Mouse (Mus musculus): ENCODE data around the gene F2rl3. TPM values are rescaled to one million over a fixed set of nuclear protein-coding genes. Genes with fewer than 3 reads are reported as not detected.

Gene F2rl3
- total and polyA plus RNA-seq, 3 experiments: 0.08 to 0.11 TPM; not detected in 1

DNA sequence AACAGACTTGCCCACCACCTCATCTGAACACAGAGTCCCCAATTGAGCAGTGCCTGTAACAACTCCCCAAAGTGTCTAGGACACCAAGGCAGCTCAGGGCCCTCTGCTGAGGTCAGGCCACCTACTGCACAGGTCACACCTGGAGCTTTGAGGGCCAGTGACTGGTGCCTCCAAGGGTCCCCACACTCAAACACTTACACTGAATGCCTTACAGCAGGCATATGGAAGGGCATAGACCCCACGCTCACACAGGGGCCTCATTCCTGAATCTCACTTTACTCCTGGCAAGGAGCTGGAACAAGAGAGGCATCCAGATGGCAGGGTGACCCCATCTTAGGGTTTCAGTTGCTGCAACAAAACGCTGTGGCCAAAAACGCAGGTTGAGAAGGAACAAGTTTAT is 1.5 kb upstream of the F2rl3 start:
- no peak for DNase-seq (ENCODE audit: low read depth, low spot score)
- Histone ChIP-seq H3K4me1 (ENCODE audit: control insufficient read depth in 1 of 2, insufficient read depth in 2 of 2, low read length in 2 of 2) (no peaks in the 10 kb centered on the region), H3K9me3 (replicated peaks; ENCODE audit: insufficient read depth, low read length) (no peaks in the 10 kb centered on the region), H3K9ac (ENCODE audit: control insufficient read depth, low read depth, low read length, poor library complexity, severe bottlenecking) (no peak overlapping the region), H3K27me3 (ENCODE audit: control insufficient read depth in 1 of 2, insufficient read depth in 2 of 2, low read length in 2 of 2) (no peaks in the 10 kb centered on the region), H3K79me2 (ENCODE audit: control insufficient read depth, insufficient read depth, low read length, poor library complexity) (no peaks in the 10 kb centered on the region), H3K4me3 (ENCODE audit: control insufficient read depth in 1 of 2, insufficient read depth in 1 of 2, low read depth in 2 of 2, low read length in 2 of 2) (no peak overlapping the region), H3K27ac (ENCODE audit: control insufficient read depth, low read depth, low read length) (no peak overlapping the region), H3K36me3 (ENCODE audit: control insufficient read depth in 1 of 2, insufficient read depth in 2 of 2, low read length in 2 of 2) (no peaks in the 10 kb centered on the region)
- TF ChIP-seq RAD21 (IDR thresholded peaks at IDR 0.05; ENCODE audit: low read depth, low read length): no peak
- no peak for TF ChIP-seq UBTF (IDR thresholded peaks at IDR 0.05; ENCODE audit: borderline replicate concordance, insufficient read depth, low read depth, low read length)
- TF ChIP-seq CHD2 (IDR thresholded peaks at IDR 0.05; ENCODE audit: low read length): no peak
- no peak for TF ChIP-seq SIN3A (IDR thresholded peaks at IDR 0.05; ENCODE audit: low read length)
- TF ChIP-seq E2F4 (IDR thresholded peaks at IDR 0.05; ENCODE audit: borderline replicate concordance, low read depth, low read length): no peak
- TF ChIP-seq POLR2A (IDR thresholded peaks at IDR 0.05; ENCODE audit: control insufficient read depth in 1 of 2, insufficient read depth in 1 of 2, low read depth in 1 of 2, low read length in 2 of 2, poor library complexity in 1 of 2): no peak
- no peak for TF ChIP-seq CHD1 (IDR thresholded peaks at IDR 0.05; ENCODE audit: low read depth, low read length)
- no peak for TF ChIP-seq TAL1 (IDR thresholded peaks at IDR 0.05; ENCODE audit: low read length)
- TF ChIP-seq NELFE (IDR thresholded peaks at IDR 0.05; ENCODE audit: low read depth, low read length): no peak
- TF ChIP-seq EP300 (IDR thresholded peaks at IDR 0.05; ENCODE audit: low read depth in 1 of 2, low read length in 2 of 2): no peak
- TF ChIP-seq ETS1 (IDR thresholded peaks at IDR 0.05; ENCODE audit: low read depth, low read length): no peak
- TF ChIP-seq CTCF (IDR thresholded peaks at IDR 0.05 in 2 of 3, conservative IDR thresholded peaks at IDR 0.05 in 1 of 3; ENCODE audit: control insufficient read depth in 1 of 3, insufficient read depth in 1 of 3, low read depth in 2 of 3, low read length in 3 of 3, poor library complexity in 1 of 3, severe bottlenecking in 1 of 3): no peak
- no peak for TF ChIP-seq BHLHE40 (IDR thresholded peaks at IDR 0.05; ENCODE audit: borderline replicate concordance, low read depth, low read length)
- TF ChIP-seq RCOR1 (IDR thresholded peaks at IDR 0.05; ENCODE audit: low read depth, low read length): no peak
- TF ChIP-seq USF1 (IDR thresholded peaks at IDR 0.05; ENCODE audit: low read depth, low read length): no peak
- TF ChIP-seq MYC (IDR thresholded peaks at IDR 0.05; ENCODE audit: low read depth, low read length): no peak
- no peak for TF ChIP-seq POLR2AphosphoS5 (IDR thresholded peaks at IDR 0.05; ENCODE audit: borderline replicate concordance, low read depth, low read length)
- TF ChIP-seq TCF12 (IDR thresholded peaks at IDR 0.05; ENCODE audit: low read depth, low read length): no peak
- TF ChIP-seq MAX (IDR thresholded peaks at IDR 0.05; ENCODE audit: low read length): no peak
- TF ChIP-seq POLR2AphosphoS2 (IDR thresholded peaks at IDR 0.05; ENCODE audit: low read length): no peak

- TF ChIP-seq HCFC1 (IDR thresholded peaks at IDR 0.05; ENCODE audit: low read depth, low read length) (no peak), ZC3H11A (IDR thresholded peaks at IDR 0.05; ENCODE audit: low read depth, low read length) (no peak)
- no peaks in the 10 kb centered on the region for H3K4me1 ChIP-seq (ENCODE audit: control insufficient read depth in 1 of 2, insufficient read depth in 2 of 2, low read length in 2 of 2)
- no peak overlapping the region for H3K4me3 ChIP-seq (ENCODE audit: control insufficient read depth in 1 of 2, insufficient read depth in 1 of 2, low read depth in 2 of 2, low read length in 2 of 2)
- no peak overlapping the region for H3K27ac ChIP-seq (ENCODE audit: control insufficient read depth, low read depth, low read length)
- H3K9ac ChIP-seq (ENCODE audit: control insufficient read depth, low read depth, low read length, poor library complexity, severe bottlenecking): no peak overlapping the region
- no peaks in the 10 kb centered on the region for H3K27me3 ChIP-seq (ENCODE audit: control insufficient read depth in 1 of 2, insufficient read depth in 2 of 2, low read length in 2 of 2)
- H3K79me2 ChIP-seq (ENCODE audit: control insufficient read depth, insufficient read depth, low read length, poor library complexity): no peaks in the 10 kb centered on the region
- DNase-seq (ENCODE audit: low read depth, low spot score): no peak
- H3K9me3 ChIP-seq (replicated peaks; ENCODE audit: insufficient read depth, low read length): no peaks in the 10 kb centered on the region
- no peaks in the 10 kb centered on the region for H3K36me3 ChIP-seq (ENCODE audit: control insufficient read depth in 1 of 2, insufficient read depth in 2 of 2, low read length in 2 of 2)
Measured at GRCm38 (mm10) chr8:72762306-72762705, 626 bp downstream of the F2rl3 start.

All from MEL (cell line).